Mouse (Mus musculus) embryonic fibroblast, embryonic 13.5 days (primary cell): Measurements from ENCODE around the gene Supt20.

Source experiments
- CTCF ChIP-seq: IDR thresholded peaks from 2 replicates; pipeline ENCODE4 v1.5.1; 2011; ENCODE audit warnings: mild to moderate bottlenecking, control low read depth, low read length, moderate library complexity, borderline replicate concordance; ENCODE audit not compliant: insufficient read depth
- POLR2A ChIP-seq: IDR thresholded peaks from 2 replicates; pipeline ENCODE4 v1.6.1; 2011; ENCODE audit warnings: low read depth, mild to moderate bottlenecking, control low read depth, low read length, moderate library complexity

DNA sequence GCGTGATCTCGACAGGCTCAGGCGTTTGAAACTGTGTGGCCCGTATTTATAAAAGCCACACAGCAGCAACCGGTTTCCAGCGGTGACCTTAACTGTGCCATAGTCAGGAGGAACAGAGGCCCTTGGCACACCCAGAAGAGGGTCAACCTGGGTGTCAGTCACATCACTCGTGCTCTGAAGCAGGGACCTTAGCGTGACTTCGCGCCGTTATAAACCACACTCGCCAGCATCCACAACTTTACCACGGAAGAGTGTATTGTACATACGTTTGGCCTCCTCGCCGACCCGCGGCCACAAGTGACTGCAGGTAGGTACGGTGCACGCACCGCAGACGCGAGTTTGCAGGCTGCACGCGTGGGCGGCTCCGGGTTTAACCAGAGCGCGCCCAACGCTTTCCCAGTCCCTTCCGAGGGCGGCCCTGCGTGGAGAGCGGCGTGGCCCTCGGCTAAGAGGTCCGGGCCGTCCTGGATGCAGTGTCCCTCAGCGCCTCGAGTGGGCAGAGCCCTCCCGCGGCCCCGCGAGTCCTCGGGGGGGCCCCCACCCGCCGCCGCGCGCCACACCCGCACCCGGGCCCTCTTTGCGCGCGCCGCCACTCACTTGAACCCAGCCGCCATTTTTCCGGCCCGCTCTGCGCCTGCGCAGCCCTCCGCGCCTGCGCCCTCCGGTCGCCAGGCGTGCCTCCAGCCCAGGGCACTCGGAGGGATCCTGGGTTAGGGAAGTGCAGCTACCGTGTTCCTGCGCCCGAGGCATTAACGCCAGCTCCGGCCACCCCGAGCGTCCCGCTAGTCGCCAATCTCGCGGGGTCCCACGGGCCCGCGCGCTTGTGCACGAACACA, 42.0 kb downstream of the Supt20 start:
- TF ChIP-seq CTCF (no peak), POLR2A (peak; percentile 90)
